Mouse (Mus musculus): ENCODE results near the gene A130010J15Rik. TPM values are rescaled to one million over a fixed set of nuclear protein-coding genes. Genes with fewer than 3 reads are reported as not detected.

Gene A130010J15Rik
- polyA plus RNA-seq, 1 experiment from 2014 or later = 16.2 TPM

- H3K27me3 ChIP-seq (ENCODE audit: control insufficient read depth, insufficient read depth, low read length) = no peaks in the 10 kb centered on the region
- 76% methylated on average over 5 of the region's 5 CpGs for WGBS
- no peak overlapping the region for H3K27ac ChIP-seq (ENCODE audit: low read depth, low read length)
- H3K9ac ChIP-seq (ENCODE audit: low read depth, low read length) = no peak overlapping the region
- H3K4me2 ChIP-seq (replicated peaks; ENCODE audit: low read depth, low read length) = no peak overlapping the region
- H3K4me3 ChIP-seq (ENCODE audit: low read depth, low read length) = no peak overlapping the region
- no peaks in the 10 kb centered on the region for H3K4me1 ChIP-seq (replicated peaks; ENCODE audit: control insufficient read depth, insufficient read depth, low read length)
- no peak for DNase-seq (ENCODE audit: low spot score)
- no peaks in the 10 kb centered on the region for H3K9me3 ChIP-seq (ENCODE audit: control insufficient read depth, low read length)
- no peak for ATAC-seq (ENCODE audit: low FRiP score)
- H3K36me3 ChIP-seq (ENCODE audit: control insufficient read depth, insufficient read depth, low read length) = no peaks in the 10 kb centered on the region
These were observed 52.6 kb downstream of the A130010J15Rik start for GRCm38 (mm10) chr1:193220408-193220807.

GRCm38 (mm10) chr1:193225531-193225930 is 57.7 kb downstream of the A130010J15Rik start:
- no peak overlapping the region for H3K9ac ChIP-seq (ENCODE audit: low read depth, low read length)
- DNase-seq (ENCODE audit: low spot score) (no peak), ATAC-seq (ENCODE audit: low FRiP score) (no peak)
- no peaks in the 10 kb centered on the region for H3K4me1 ChIP-seq (replicated peaks; ENCODE audit: control insufficient read depth, insufficient read depth, low read length)
- no peak overlapping the region for H3K4me3 ChIP-seq (ENCODE audit: low read depth, low read length)
- no peaks in the 10 kb centered on the region for H3K36me3 ChIP-seq (ENCODE audit: control insufficient read depth, insufficient read depth, low read length)
- H3K9me3 ChIP-seq (ENCODE audit: control insufficient read depth, low read length) = no peaks in the 10 kb centered on the region
- H3K27ac ChIP-seq (ENCODE audit: low read depth, low read length) = no peak overlapping the region
- 33% methylated on average over 3 of the region's 3 CpGs for WGBS
- no peak overlapping the region for H3K4me2 ChIP-seq (replicated peaks; ENCODE audit: low read depth, low read length)
- H3K27me3 ChIP-seq (ENCODE audit: control insufficient read depth, insufficient read depth, low read length) = no peaks in the 10 kb centered on the region

GRCm38 (mm10) chr1:193226114-193226513 is 58.3 kb downstream of the A130010J15Rik start:
- H3K27ac ChIP-seq (ENCODE audit: low read depth, low read length) = no peak overlapping the region
- H3K36me3 ChIP-seq (ENCODE audit: control insufficient read depth, insufficient read depth, low read length) = no peaks in the 10 kb centered on the region
- no peaks in the 10 kb centered on the region for H3K4me1 ChIP-seq (replicated peaks; ENCODE audit: control insufficient read depth, insufficient read depth, low read length)
- WGBS = 92% methylated on average over 4 of the region's 4 CpGs
- H3K4me2 ChIP-seq (replicated peaks; ENCODE audit: low read depth, low read length) = no peak overlapping the region
- no peaks in the 10 kb centered on the region for H3K27me3 ChIP-seq (ENCODE audit: control insufficient read depth, insufficient read depth, low read length)
- H3K9ac ChIP-seq (ENCODE audit: low read depth, low read length) = no peak overlapping the region
- H3K9me3 ChIP-seq (ENCODE audit: control insufficient read depth, low read length) = no peaks in the 10 kb centered on the region
- DNase-seq (ENCODE audit: low spot score) = no peak
- no peak for ATAC-seq (ENCODE audit: low FRiP score)
- no peak overlapping the region for H3K4me3 ChIP-seq (ENCODE audit: low read depth, low read length)

- DNase-seq (ENCODE audit: low spot score) (no peak), ATAC-seq (ENCODE audit: low FRiP score) (no peak)
- Histone ChIP-seq H3K27ac (ENCODE audit: low read depth, low read length) (no peak overlapping the region), H3K4me2 (replicated peaks; ENCODE audit: low read depth, low read length) (no peak overlapping the region), H3K9ac (ENCODE audit: low read depth, low read length) (no peak overlapping the region), H3K9me3 (ENCODE audit: control insufficient read depth, low read length) (no peaks in the 10 kb centered on the region), H3K27me3 (ENCODE audit: control insufficient read depth, insufficient read depth, low read length) (no peaks in the 10 kb centered on the region), H3K36me3 (ENCODE audit: control insufficient read depth, insufficient read depth, low read length) (no peaks in the 10 kb centered on the region), H3K4me1 (replicated peaks; ENCODE audit: control insufficient read depth, insufficient read depth, low read length) (no peaks in the 10 kb centered on the region), H3K4me3 (ENCODE audit: low read depth, low read length) (no peak overlapping the region)
- 59% methylated on average over 7 of the region's 7 CpGs for WGBS
These were observed 59.1 kb downstream of the A130010J15Rik start for GRCm38 (mm10) chr1:193226724-193227522.

Other genes with a start within 250 kb of the A130010J15Rik start
- gene Syt14, start 132.3 kb upstream of the A130010J15Rik start, polyA plus RNA-seq (2014; fragmentation: Nextera tagmentation; extraction: Ambion mirVana) = 7.4 and 8.7 TPM in 2 replicates
- gene Diexf, start 37.8 kb upstream of the A130010J15Rik start, polyA plus RNA-seq (2014; fragmentation: Nextera tagmentation; extraction: Ambion mirVana) = 11.5 and 12.7 TPM in 2 replicates
- 3.1 and 4.4 TPM in 2 replicates for gene Irf6, start 14.9 kb upstream of the A130010J15Rik start, polyA plus RNA-seq (2014; fragmentation: Nextera tagmentation; extraction: Ambion mirVana)
- 1.9 and 2.3 TPM in 2 replicates for gene Traf3ip3, start 33.7 kb downstream of the A130010J15Rik start, polyA plus RNA-seq (2014; fragmentation: Nextera tagmentation; extraction: Ambion mirVana)
- gene Lamb3, start 39.7 kb downstream of the A130010J15Rik start, polyA plus RNA-seq (2014; fragmentation: Nextera tagmentation; extraction: Ambion mirVana) = 0.12 and 0.38 TPM in 2 replicates
- gene Hsd11b1, start 96.0 kb downstream of the A130010J15Rik start, polyA plus RNA-seq (2014; fragmentation: Nextera tagmentation; extraction: Ambion mirVana) = 0.54 TPM in 1 of 2 replicates, not detected in the other
- 6.3 and 7.5 TPM in 2 replicates for gene G0s2, start 105.2 kb downstream of the A130010J15Rik start, polyA plus RNA-seq (2014; fragmentation: Nextera tagmentation; extraction: Ambion mirVana)
- gene Camk1g, start 202.3 kb downstream of the A130010J15Rik start, polyA plus RNA-seq (2014; fragmentation: Nextera tagmentation; extraction: Ambion mirVana) = 12.2 and 13.7 TPM in 2 replicates

Measured in hindbrain, embryonic 11.5 days (tissue).